Mouse (Mus musculus): Measurements from ENCODE around the gene Cacnb4.

- TF ChIP-seq GATA1 (IDR thresholded peaks at IDR 0.05; ENCODE audit: borderline replicate concordance, low read length): no peak
- TF ChIP-seq FLI1 (IDR thresholded peaks at IDR 0.05; ENCODE audit: low read length): no peak
Measured at GRCm38 (mm10) chr2:52478501-52478900, 198.1 kb downstream of the Cacnb4 start.

All from megakaryocyte, embryonic 14.5 days (primary cell).